Mouse (Mus musculus): ENCODE results near the gene Ttc12.

Ttc12 gene

GRCm38 (mm10) chr9:49485892-49486311 is at the start of gene Ttc12:
TSS of gene Ttc12 (minus strand) at chr9:49486225.
- DNase-seq: peak; percentile 93

GRCm38 (mm10) chr9:49534958-49535357 is 48.9 kb upstream of the Ttc12 start:
- no peak for DNase-seq

DNA sequence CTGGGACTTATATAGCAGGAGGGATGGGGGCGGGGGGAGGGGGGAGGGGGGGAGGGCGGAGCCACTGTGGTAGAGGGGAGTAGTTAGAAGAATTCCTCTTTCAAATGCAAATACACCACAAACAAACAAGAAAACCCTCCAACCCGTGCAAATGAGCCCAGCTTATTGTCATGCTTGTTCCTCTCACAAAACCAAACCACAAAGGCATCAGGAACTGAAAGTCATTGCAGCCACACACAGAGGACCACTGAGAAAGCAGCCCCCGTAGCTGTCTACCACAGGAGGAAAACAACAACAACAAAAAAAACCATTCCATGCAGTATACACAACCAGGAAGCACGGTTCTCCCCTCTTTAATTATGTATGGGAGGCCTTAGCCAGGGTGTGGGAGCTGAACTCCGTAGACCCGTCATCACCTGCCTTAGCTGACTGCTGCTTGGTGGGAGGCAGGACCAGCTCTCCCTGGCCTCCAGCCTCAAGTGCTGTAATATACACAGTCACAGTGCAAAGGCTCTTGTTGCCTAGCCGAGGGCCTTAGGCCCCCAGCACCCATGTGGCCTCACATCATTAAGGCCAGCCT is 48.0 kb upstream of the Ttc12 start:
- no peak for DNase-seq

DNA sequence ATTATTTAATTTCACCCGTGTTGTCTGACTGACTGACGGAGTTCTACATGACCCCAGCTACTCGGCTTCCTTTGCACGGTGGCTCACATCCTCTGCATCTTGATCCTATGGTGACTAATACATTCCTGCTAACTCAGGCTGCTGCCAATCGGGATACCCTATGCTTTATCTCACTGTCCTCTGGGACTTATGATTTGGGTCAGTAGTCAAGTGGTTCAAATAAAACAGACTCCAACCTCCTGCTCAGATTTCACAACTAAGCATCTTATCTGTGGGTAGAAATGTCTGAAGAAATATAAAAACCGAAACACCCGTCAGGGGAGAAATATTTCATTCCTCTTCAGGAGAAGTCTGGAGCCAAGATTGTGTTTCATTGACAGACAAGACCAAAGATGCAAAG is 47.4 kb upstream of the Ttc12 start:
- DNase-seq: no peak

GRCm38 (mm10) chr9:49531833-49532232 is 45.8 kb upstream of the Ttc12 start:
- no peak for DNase-seq

- no peak for DNase-seq
These were observed 45.2 kb upstream of the Ttc12 start for GRCm38 (mm10) chr9:49531257-49531656.

GRCm38 (mm10) chr9:49530739-49531138 is 44.7 kb upstream of the Ttc12 start:
- DNase-seq: no peak

DNA sequence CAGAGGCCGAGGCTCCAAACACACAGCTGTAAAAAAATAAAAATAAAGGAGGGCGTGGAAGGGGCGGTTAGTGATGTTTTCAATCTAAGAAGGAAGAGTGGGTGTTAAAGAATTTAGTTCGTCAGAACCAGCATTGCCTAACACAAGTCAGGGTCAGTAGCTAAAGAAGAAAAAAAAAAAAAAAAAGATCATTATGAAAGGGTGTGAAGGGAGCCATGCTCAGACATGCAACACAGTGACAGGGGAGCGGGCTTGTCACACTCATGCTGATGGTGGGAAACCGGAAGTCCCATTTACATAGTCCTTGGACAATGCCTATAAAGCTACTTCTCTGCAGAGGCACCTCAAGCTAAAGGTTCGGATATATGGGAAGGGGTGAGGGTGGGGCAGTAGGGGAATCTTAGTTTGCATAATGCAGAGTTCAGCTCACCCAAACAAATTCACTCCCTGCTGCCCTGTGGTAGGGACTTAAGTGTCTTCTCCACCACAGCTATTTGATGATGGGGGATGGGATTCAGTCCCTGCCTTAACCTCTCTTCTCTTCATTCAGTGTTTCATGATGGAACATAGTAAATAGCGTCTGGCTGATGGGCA is 43.4 kb upstream of the Ttc12 start:
- DNase-seq: no peak

- peak in 1 of 2 experiments; percentile 43 for DNase-seq
These were observed 42.9 kb upstream of the Ttc12 start for GRCm38 (mm10) chr9:49528943-49529342.

GRCm38 (mm10) chr9:49528026-49528425 is 42.0 kb upstream of the Ttc12 start:
- no peak for DNase-seq

DNA sequence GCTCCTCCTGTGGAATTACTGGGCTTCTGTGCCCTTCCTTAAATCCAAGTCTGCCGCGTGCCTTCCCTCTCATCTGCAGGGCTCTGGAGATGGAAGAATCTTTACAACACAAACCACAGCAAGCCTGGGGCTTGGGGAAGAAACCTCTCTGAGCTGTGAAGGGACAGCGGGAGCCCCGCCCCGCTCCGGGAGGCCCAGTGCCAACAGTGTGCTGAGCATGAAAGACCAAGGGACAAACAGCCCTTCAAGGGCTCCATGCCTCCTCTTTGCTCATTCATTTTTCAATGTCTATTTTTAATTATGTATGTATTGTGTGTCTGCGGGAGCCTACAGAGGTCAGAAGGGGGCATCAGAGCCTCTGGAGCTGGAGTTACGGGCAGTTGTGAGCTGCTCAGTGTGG is 41.3 kb upstream of the Ttc12 start:
- DNase-seq: no peak

DNA sequence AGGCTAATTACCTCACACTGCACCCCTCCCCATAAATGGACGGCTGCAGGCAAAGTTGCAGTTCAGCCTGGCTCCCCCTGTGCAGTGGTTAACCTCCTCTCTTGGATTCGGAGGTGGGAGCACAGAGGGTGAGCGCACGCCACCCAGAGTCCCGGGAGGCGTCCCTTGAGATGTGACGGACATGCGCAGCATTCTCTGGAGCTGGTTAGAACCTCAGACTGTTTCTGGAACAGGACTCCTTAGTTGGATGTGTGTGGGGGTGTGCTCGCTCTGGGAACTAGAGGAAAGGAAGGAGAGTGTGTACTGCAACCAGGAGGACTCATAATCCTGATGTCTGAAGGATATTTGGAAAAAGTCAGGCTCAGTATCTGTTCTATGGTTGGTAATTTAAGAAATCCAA is 38.7 kb upstream of the Ttc12 start:
- DNase-seq: no peak

GRCm38 (mm10) chr9:49523881-49524280 is 37.9 kb upstream of the Ttc12 start:
- no peak for DNase-seq

DNA sequence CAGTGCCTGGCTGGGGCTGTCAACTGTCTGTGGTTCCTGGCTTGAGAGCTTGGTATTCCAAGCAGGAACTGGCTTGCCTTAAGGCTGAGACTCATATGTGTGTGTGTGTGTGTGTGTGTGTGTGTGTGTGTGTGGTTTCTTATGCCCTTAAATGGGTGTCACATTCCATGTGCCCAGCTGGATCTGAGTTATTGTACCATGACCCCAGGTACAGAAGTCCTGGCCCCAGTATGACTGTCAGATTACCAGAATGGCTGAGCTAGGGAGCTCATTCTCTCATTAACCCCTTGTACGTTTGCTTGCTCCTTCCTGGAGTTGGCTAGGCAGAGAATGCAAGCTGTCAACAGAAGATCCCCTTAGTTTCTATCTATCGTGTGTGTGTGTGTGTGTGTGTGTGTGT is 28.3 kb upstream of the Ttc12 start:
- peak; percentile 54 to 68 for DNase-seq

DNA sequence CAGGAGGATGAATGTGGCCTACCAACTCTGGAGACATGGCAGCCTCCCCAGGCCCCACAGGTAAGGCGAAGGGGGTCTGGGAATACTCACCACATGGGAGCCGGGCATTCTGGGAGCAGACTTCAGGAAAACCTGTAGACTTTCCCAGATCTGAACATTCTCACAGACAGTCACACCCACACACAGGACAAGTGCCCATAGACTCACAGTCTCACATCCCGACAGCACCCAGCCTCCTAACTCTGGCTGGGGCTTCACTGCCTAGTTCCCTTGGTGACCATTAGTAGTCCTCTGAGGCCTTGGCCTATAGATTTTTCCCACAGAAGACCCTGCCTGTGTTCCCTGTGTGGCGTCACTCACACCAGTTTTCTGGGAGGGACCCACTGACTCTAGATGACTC is 24.6 kb upstream of the Ttc12 start:
- no peak for DNase-seq

- DNase-seq: peak in 1 of 2 experiments; percentile 35
These were observed 23.6 kb upstream of the Ttc12 start for GRCm38 (mm10) chr9:49509628-49510027.

DNA sequence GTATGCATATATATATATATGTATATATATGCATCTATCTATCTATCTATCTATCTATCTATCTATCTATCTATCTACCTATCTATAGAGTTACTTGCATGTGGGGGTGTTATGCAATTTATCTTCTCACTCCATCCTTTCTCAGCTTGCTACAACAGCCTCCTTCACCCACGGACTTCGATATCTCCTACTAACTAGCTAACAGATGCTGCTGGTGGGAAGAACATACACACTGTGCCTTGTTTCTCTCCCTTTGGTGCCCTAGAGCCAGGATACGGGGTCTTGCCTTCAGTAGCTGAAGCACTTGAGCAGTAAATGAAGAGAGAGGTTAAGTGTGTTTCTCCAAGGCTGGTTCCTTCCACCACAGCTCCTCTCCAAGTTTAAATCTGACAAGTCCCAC is 23.1 kb upstream of the Ttc12 start:
- no peak for DNase-seq

DNA sequence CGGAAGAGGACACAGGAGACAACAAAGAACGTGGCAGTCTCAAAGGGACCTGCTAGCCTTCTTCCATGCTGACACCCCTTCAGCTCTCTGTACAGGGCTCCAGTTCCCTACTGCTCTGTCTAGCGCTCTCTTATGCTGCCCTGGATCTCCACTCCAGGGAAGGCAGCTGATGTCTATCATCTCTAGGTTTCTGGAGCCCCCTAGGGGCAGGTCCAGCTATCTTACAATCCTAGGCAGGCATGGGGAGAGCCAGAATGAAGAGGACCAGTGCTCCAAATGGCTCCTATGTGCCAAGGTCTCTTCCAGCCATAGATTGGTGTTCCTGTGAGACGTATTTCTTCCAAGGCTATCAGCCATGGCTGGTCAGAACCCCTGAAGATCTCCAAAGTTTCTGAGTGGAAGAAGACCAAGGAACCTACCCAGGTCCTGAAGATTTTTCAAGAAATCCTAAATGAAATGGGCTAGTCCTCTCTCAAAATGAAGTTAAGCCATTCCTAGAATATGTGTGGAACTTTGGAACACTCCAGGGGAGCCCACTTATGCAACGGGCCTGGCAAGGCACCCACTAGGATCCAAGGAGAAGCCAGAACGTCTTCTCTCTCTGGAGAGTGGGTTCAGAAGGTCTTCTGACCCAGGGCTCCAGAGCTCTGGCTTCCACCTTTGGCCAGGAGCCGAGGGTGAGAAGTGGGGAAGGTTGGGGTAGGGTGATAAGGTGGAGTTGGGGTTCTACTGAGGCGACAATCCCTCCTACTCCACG is 22.0 kb upstream of the Ttc12 start:
- DNase-seq: peak; percentile 40 to 73

DNA sequence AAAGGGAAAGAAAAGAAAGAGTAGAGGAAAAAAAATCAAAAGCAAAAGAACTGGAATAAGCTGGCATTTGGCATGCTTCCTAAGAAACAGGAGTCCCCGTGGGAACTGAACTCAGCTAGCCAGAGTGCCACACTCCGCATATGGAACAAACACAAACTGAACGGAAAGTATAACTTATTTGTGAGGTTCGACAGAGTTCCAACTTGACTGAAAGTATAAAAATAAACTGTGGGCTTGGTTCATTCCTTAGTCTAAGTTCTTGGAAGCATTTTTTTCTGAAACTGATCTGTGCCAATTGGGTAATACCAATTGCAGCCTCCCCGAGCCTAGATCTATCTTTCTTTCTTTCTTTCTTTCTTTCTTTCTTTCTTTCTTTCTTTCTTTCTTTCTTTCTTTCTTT is 18.6 kb upstream of the Ttc12 start:
- no peak for DNase-seq

DNA sequence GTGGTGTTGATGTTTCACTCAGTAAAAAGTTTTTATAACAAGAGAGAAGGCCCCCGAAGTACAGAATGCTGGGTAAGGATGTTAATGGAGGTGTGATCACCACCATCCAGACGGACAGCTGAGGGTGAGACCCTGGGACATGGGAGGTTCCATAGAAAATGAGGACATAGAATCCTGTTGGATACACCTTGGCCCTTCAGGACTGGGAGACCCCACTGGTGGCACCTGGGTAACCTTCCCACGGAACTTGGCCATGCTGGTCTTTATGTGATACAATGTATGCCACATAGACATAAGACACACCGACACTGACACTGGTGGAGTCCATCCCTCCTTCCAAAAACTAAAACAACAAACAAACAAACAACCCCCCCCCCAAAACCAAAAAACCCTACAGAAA is 16.2 kb upstream of the Ttc12 start:
- DNase-seq: no peak

DNA sequence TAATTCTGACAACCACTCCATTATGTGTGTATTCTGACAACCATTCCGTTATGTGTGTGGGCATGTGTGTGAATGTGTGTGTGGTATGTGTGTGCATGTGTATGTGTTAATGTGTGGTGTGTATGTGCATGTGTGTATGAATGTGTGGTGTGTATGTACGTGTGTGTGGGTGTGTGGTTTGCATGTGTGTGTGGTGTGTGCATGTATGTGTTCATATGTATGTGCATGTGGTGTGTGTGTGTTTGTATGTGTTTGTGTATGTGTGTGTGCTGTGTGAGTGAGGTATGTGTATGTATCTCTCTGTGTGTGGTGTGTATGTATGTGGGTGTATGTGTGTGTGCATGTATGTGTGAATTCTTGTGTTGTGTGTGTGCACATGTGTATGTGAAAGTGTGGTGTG is 13.9 kb upstream of the Ttc12 start:
- no peak for DNase-seq

GRCm38 (mm10) chr9:49493979-49494649 is 8.1 kb upstream of the Ttc12 start:
- DNase-seq: peak; percentile 61 to 65

DNA sequence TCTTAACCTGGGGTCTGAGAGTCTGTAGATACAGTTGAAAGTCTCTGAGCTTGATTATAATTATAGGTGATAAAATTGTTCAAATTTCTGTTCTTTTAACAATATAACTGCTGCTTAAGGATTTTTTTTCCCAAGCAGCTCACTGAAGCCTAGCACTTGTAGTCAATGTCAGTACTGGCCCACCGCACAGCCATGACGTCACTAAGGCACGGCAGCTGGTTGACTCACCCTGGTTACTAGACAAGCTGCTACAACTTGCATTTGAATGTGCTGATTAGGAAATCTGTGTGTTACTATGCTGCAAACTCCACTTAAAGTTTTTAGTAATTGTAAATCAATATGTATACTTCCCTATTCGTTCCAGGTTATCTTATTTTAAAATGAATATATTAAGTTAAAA is 4.6 kb upstream of the Ttc12 start:
- DNase-seq: no peak
